Mouse (Mus musculus) layer of hippocampus, adult 11-12 months (tissue): ENCODE results near the gene Rpl34.

Experiments
- DNase-seq: peaks from one replicate; pipeline ENCODE4 v3.0.0; 2022; ENCODE audit warnings: low spot score

The Rpl34 gene

DNA sequence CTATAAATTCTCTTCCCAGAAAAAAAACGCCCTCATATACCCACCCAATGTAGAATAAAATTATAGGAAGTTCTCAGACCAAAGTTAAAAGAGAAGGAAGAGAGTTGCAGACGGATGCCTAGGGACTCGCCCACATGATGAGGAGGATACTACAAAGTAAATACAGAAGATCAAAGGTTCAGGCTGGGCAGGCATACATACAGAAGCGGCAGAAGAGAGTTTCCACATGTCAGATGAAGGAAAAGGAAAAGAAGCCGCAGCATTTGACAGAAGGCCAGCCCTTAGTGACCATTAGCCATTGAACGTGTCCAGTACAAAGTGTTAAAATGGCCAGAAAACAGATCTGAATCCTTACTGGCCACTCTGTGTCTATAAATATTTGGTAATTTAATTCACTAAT lies 17.3 kb downstream of the Rpl34 start:
- no peak for DNase-seq

DNA sequence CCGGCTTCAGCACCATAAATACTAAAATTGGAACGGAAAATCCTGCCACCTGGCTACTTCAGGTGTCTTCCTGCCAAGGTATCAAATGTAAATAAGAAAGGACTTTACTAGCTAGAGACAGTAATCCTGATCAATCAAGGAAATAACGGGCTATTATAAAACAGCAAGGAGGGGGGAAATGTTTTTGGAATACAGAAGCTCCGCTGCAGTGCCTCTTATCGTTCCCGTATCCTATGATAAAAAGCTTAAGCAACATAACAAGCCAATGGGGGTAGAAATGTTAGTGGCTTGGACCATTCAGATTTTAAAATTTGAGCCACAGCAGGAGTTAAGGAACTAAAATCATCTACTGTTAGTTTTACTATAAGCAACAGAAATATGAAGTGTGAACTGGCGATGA lies 20.1 kb downstream of the Rpl34 start:
- no peak for DNase-seq

DNA sequence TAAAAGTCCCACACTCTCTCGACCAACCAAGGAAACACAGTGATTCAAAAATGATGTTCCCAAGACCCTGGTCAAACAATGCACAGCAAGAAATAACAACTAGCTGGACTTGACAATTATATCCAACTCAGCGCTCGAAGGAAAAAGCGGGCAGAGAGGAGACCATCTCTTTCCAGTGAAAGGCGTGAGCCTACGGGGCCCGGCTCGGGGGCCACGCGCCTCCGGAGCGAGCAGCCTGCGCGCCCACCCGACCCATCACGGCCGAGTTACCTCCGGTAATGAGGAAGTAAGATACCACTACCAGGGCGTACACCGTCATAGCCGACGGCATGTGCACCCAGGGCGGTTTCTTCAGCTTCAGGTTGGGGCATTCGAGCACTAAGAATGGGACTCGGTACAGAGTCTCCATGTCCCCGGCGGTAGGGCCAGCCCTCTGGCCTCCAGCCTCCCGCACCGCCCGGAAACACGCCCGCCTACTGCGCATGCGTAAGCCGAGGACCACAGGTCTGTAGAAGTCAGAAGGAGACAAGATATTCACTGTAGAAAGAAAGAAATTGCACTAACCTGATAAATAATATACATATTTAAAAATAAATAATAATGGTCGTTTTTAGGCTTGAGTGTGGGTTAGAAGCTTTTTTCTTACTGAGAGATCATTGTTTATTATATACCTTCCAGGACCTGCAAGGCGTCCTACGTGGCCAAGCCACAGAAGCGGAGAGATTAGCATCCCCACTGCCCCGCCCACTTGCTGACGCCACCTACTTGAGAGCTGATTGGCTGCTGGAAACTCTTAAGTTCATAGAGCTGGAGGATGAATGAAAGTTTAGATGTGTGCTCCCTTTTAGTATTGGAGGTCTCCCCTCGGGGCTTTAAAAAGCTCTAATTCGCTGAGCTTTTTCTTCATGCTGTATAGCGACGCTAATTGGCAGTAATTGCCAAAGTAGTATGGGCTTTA lies 21.0 kb downstream of the Rpl34 start, which contains the start of gene Ostc:
TSS of gene Ostc (minus strand) at position 478 of the 958 bp plus-strand sequence.
- peak; percentile 96 for DNase-seq

DNA sequence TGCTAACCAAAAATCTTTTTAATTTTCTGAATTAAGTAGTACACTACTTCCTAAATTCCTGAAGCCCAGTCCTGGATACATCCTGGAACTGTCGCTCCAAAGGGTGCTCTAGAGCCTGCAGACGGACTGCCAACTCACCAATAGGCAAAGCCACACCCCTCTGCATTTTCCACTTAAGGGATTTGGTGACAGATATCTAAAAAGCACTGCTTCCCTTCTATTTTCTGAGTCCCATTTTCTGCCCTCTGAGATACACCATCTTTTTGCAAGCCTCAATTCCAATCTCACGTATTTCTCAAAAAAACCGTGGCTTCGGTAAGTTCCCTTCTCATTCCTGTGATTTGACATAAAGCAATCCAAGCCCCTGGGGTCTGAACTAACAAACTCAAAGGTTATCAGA lies 21.7 kb downstream of the Rpl34 start:
- no peak for DNase-seq

DNA sequence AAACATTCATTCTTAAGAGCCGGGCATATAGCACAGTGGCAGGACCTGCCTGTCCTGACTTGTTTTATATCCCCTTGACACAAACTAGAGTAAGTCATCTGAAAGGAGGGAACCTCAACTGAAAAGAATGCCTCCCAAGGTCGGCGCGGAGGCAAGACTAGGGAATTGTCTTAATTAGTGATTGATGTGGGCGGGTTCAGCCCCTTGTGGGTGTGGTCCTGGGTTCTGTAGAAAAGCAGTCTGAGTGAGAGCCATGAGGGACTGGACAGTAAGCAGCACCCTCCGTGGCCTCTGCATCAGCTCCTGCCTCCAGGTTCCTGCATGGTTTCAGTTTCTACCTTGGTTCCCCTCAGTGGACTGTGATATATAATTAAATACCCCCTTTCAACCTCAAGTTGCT lies 27.9 kb downstream of the Rpl34 start:
- DNase-seq: no peak

DNA sequence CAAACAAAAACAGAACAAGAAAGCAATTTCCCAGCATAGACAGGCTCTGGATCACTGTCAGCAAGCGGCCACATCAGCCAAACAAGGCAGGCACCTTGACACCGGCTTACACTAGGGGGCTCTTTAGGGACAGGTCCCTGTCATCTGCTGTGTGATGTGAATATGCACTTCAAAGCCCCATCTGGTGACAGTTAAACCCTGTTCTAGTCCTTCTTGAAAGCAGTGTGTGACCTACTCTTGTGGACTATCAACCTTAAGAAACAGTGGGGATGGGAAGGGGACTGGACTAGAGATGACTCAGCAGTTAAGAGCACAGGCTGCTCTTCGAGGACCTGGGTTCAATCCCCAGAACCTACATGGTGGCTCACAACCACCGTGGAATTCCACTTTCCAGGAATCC lies 32.6 kb downstream of the Rpl34 start:
- DNase-seq: no peak

DNA sequence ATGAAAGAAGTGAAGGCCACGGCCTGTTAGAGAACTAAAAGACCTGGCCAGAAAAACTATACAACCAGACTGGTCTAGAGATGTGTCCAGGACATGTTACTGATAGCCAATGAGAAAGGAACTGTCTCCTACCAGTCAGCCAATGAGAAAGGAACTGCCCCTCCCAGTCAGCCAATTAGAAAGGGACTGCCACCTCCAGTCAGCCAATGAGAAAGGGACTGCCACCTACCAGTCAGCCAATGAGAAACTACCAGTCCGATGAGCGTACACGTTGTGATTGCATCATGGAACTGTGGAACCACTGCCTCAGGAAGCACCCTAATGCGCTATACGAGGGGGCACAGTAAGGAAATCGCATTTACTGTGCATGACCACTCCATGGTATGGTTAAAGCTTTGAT lies 35.5 kb downstream of the Rpl34 start:
- DNase-seq: no peak

DNA sequence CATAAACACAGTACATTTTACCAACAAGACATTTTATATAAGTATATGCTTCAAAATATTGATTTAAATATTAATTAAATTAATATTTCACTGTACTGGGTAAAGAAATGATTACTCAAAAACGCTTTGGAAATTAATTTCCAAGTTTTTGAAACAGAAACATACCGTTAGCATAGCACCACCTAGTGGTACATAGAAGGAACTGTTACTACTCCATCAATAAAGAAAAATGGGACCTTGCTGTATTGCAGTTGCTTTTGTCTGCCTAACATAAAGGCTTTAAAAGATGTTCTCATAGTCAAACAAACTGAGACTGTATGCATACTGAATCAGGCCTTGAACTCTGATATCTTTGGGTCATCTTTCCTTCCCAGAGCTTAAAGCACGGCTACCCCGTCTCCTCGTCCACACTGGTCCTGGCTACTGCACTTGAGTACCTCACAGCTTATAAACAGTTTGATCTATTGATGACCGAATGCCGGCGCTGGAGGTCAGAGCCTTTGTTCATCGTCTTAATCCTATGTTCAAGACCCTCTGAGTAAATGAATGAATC lies 36.1 kb downstream of the Rpl34 start:
- DNase-seq: no peak

DNA sequence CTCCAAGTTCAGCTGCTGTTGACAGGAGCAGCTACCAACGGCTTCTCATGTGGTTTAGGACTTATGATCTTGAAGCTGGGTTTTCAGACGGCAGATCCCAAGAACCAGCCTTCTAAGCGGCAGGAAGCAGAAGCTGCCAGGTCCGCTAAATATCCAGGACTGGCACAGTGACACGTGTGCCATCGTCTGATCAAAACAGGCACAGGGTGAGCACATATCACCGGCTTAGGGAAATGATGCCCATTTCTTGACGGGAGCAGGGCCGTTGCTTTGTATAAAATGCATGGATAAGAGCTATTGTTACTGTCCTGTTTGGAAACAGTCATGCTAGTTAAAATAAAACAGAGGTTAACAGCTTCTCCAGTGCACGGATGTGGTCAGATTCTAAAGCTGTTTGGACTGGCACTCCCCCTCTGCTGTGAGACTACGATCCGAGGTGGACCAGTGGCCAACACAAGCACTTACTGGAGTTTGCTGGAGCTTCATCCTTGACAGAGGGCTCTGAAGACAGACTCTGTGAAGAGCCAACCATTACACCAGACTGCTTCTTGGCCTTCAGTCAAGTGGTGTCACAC lies 38.5 kb downstream of the Rpl34 start:
- DNase-seq: no peak

DNA sequence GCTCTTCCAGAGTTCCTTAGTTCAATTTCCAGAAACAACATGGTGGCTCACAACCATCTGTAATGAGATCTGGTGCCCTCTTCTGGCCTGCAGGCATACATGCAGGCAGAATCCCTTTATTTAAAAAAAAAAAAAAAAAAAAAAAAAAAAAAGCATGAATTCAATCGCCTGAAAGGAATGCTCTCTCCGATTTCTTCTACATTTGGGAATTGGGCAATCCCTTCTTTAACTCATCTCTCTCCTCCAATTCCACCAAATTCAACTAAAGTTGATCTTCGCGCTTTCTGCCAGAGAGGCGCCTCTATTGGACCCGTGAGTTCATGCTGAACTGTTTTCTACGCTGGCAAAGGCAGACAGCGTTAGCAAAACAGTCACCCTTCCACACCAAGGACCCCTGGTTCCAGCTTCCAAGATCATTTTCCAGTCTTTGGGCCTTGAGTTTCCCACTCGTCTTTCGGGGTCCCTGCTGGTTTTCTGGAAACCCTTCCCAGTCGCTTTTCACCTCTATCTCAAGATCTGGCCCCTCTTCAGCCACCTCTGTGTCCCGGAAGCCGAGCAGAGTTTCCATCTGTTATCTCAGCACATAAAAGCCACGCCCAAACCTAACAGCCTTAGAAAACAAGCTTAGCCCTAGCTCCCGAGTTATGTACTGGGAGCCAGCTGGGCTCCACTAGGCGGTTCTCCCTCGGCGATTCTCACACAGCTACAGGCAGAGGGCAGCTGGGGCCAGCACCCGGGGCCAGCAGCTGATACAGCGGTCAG lies 39.2 kb downstream of the Rpl34 start:
- DNase-seq: no peak

DNA sequence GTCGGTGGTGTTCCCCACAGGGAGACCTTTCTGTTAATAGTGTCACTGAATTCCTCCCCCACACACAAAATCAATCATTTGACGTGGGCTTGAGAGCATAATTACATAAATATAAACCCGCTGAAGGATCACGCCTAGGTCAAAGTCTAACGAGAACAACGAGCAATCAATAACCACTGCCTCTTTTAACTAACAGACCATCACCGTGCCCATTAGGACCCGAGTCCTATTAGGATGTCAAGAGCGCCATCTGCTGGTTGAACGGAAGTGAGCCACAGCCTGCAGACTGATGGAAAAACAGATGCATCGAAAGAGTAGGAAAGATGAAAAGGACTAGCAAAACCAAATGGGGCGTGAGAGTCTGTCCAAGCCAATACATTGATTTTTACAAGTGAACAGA lies 40.6 kb downstream of the Rpl34 start:
- DNase-seq: peak; percentile 89

DNA sequence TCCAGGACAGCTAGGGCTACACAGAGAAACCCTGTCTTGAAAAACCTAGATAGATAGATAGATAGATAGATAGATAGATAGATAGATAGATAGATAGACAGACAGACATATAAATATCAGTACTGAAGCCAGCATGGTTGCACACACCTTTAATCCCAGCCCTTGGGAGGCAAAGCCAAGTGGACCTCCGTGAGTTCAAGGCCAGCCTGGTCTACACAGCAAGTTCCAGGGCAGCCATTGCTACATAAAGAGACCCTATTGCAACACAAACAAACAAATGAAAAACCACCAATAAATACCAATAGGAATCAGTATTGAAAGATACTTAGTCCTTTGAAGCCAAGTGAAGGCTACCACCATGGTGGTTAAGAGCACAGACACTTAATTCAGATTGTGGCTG lies 43.1 kb downstream of the Rpl34 start:
- no peak for DNase-seq

DNA sequence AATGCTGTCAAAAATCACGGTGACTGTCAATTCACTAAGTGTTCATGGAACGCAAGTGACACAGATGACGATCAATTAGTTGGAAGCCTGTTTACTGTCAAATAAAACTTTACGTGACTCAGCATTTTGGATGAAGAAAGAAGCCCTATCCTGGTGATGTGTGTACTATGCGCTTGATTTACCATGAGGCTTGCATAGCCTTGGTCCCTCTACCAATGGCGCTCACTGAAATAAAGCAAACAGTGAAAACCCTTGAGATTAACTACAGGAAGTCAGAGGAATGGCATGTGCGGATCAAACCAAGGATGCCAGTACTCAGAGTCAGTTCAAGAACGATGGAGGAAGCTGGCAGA lies 45.2 kb downstream of the Rpl34 start:
- no peak for DNase-seq

DNA sequence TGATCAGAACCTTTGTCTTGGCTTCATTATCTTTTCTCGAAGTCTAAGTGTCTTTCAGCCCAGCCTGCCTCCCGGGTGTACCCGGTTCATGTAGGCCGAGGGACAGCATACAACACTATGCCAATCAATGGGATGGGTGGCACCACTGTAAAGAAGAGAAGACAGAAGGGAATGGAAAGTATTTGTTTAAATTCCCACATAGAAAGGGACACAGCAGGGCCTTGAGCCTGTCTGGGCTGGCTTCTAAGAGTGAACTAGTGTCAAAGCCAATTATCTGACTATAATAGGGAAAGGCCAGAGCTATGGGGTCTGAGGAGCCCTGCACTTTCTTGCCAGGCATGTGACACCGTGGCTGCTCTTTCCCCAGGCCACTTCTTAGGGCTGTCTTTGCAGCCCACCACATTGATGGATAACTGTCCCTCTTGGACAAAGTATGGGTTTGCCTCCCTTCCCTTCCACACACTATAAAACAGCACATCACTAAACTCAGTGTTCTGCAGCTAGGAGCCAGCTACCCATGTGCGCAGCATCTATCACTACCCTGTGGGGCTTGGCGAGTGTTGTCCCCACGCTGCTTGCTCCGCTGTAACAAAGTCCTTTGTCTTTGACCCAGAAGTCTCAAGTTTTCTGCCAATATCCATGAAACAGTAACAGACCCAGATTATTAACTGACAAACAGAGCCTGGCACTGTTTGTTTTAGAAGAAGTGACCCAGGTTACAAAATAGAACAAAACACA lies 45.8 kb downstream of the Rpl34 start:
- DNase-seq: no peak

DNA sequence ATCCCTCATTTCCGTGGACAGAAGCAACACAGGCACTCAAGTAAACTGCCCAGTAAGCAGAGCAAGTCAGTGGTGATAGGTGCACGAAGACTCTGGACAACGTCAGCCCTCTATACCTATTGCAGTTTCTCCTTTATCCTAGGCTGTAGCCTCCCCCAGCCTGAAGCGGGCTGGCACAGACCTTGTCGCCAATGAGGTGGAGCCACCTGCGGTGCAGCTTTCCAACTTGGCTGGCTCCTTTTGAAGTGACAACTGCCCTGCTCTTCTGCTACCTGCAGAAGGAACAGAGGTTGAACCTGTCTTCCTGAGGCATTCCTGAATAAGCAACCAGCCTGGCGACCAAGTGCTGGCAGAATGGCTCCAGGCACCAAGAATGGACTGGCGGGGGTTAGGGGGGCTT lies 46.4 kb downstream of the Rpl34 start:
- DNase-seq: no peak

DNA sequence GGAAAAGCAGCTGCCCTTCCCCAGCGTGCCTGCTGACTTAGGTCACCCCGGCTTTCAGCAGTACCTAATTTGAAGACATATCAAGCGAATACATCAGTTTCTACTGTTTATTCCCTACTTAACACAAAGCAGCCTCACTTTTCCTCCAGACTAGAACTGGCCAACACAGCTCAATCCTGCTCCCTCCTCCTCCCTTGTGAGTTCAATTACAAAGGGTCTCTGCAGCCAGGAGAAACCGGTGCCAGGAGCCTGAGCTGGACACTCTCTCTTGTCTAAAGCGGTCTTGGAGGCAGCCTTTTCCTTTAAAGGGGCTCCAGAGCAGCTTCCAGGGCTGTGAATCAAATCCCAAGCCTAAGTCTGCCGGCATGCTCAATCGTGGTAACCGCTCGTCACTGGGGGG lies 48.0 kb downstream of the Rpl34 start:
- DNase-seq: no peak

DNA sequence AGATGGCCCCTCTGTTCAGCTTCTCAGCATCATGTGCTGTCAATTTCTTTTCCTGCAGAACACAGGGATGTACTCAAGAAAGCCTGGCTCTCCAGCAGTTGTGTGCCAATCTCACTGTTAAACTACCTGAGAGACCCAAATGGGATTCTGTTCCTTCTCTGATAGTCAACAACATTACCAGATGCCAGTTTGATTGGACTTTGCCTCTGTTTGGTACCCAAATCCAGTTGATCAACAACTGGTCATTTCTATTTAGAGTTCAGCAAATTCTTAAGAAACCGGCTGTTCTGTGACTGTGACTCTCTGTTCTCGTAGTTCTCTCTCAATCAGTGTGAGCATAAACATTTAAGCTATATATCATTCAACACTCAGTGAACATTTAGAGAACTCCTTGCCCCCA lies 49.0 kb downstream of the Rpl34 start:
- DNase-seq: no peak

DNA sequence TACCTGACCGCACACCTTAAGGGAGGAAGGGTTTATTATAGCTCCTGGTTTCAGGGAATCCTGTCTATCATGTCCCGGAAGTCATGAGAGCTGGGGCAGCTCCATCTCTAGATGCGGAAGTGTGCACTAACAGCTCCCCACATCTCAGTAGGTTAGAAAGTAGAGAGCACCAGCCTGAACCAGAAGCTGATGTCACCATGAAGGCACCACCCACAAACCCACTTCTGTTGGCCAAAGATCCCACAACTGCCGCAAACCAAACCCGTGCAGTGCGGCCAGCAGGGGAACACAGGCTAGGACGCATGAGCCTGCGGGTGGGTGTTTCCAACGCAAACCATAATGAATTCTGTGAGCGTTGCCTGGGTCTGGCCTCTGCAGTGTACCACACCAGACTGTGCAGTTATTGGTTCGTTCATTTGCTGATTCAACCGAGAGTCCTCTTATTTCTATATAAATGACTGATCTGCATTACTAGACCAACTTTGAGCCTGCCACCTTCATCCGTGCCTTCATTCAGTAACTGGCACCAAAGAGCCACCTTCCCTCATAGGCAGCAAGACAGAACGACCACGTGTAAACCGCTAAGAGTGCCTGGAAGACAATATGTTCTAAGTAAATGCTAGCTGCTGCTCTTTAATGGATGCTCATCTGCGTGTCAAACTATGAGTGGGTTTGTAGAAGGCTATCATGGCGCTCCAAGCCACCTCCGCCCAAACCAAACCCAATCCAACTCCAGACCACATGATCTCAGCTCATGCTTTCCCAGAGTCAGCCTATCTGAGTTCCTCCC lies 52.3 kb downstream of the Rpl34 start:
- no peak for DNase-seq
